Mouse (Mus musculus) adipocyte (in vitro differentiated cells): Measurements from ENCODE around the gene Khdc3.
"Not testable (repeated sequence)": the region's sequence is repeated elsewhere in the genome, so short reads cannot be mapped to it uniquely, and the experiment has no call there.

Experiments used
- DNase-seq: peaks from one replicate; pipeline ENCODE4 v3.0.0-alpha.2; 2016; ENCODE audit warnings: low spot score

Gene Khdc3

DNA sequence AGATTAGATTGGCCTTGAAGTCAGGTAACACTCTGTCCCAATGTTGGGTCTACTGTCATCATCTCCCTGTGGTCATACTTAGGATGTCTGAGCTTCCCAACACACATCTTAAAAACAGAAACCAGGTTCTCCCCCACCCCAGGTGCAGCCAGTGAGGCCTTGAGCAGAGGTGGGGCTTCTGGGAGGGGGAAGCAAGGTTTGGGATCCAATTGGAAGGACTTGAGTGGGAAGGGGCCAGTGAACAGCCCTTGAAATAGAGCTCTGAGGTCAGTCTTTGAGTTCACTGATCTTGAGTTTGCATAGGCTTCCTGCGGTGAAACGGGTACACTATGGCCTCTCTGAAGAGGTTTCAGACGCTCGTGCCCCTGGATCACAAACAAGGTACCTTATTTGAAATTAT is 545 bp downstream of the Khdc3 start, which contains the start of gene Gm20509:
Gene Gm20509, plus strand, starts transcription at position 290 of the 400 bp plus-strand sequence.
- DNase-seq = no peak

DNA sequence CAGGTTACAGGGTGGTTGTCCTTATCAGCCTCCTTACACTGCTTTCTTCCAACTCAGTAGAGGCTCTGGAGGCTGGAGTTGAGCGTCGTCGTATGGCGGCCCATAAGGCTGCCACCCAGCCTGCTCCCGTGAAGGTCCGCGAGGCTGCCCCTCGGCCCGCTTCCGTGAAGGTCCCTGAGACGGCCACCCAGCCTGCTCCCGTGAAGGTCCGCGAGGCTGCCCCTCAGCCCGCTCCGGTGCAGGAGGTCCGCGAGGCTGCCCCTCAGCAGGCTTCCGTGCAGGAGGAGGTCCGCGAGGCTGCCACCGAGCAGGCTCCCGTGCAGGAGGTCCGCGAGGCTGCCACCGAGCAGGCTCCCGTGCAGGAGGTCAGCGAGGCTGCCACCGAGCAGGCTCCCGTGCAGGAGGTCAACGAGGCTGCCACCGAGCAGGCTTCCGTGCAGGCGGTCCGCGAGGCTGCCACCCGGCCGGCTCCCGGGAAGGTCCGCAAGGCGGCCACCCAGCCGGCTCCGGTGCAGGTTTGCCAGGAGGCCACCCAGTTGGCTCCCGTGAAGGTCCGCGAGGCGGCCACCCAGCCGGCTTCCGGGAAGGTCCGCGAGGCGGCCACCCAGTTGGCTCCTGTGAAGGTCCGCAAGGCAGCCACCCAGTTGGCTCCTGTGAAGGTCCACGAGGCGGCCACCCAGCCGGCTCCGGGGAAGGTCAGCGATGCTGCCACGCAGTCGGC is 1.7 kb downstream of the Khdc3 start:
- DNase-seq = no peak

DNA sequence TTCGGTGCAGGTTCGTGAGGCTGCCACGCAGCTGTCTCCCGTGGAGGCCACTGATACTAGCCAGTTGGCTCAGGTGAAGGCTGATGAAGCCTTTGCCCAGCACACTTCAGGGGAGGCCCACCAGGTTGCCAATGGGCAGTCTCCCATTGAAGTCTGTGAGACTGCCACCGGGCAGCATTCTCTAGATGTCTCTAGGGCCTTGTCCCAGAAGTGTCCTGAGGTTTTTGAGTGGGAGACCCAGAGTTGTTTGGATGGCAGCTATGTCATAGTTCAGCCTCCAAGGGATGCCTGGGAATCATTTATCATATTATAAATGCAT is 2.2 kb downstream of the Khdc3 start:
- no peak for DNase-seq

DNA sequence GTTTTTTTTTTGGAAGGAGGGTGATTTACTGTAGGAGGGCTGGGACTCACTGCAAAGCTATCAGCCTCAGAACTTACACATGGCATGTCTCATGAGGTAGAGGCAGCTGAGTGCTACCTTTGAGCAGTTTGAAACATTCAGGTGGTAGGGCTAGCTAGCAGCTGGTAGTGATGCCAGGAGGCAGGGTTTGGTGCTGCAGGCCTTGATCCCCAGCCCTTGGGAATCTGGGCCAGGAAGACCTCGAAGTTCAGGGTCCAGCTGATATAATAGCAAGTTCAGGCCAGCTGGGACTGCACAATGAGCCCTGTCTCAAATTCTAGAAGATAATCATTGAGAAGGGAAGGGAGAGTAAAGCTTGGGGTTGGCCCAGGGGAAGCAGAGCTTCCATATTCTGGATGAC is 3.5 kb downstream of the Khdc3 start:
- DNase-seq = no peak

DNA sequence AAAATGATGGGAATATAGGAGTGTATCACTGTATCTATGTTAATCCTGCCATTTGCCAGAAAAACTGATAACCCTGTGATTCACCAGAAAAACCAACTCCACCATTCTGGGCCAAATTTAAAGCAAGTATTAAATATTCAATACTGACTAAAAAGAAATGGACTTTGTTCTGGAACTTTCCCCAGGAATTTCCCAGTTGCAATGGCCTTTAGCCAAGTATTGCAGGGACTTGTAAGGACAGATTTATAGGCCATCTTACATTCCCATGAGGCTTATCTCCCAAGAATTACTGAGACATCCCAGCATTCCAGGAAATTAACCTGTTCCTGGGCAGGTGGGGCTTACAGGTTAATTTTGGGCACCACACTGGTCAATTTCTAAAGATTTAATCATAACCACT is 4.1 kb downstream of the Khdc3 start:
- DNase-seq = peak; percentile 23

DNA sequence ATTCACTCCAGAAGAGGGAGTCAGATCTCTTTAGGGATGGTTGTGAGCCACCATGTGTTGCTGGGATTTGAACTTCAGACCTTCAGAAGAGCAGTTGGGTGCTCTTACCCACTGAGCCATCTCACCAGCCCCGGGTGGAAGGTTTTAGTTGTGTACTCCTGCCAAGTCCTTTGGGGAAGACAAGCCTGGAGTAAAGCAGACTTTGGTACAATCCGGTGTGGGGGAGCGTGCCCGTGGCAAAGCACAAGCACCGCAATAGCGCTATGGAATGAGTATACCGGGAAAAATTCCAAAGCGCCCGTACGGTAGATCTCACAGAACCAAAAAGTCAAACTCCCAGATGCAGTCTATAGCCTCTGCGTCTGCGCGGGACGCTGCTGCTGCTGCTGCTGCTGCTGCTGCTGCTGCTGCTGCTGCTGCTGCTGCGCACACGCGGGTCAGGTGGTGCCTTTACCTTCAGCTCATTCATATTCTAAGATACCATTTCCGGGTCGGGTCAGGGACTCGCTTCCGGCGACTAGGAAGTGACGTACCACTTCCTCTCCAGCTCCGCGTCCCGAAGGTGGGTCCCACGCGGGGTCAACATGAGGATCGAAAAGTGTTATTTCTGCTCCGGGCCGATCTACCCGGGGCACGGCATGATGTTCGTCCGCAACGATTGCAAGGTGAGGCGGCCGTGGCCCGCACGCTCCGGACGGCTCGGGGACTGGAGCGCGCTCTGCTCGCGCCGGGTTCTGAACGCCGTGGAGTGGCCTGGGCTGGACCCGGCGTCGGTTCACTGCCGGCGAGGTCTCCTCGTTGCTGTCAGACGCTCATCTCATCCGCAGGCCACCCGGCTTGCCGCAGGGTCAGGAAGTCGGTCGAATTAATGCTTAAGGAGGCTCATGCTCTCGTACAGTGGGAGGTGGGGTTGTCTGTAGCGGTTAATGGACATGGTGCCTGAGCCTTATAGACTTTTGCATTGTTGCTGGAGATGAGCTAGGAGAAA is 11.6 kb downstream of the Khdc3 start, which contains the start of gene Rsl24d1:
Gene Rsl24d1, plus strand, starts transcription at position 508 of the 988 bp plus-strand sequence.
- DNase-seq = peak; percentile 85

DNA sequence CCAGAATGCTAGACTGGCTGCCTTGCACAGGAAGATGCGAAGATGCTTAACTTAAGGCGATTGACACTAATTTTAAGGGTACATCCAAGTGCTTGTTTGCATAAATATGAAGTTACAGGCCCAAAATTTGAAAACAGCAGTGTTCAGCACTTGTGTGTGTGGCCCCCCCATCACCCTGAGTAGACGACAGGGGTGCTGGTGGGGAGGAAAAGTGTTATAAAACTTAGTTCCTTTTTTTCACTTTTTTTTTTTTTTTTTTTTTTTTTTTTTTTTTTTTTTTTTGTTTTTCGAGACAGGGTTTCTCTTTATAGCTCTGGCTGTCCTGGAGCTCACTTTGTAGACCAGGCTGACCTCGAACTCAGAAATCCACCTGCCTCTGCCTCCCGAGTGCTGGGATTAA is 15.1 kb downstream of the Khdc3 start:
- DNase-seq = not testable (repeated sequence)

DNA sequence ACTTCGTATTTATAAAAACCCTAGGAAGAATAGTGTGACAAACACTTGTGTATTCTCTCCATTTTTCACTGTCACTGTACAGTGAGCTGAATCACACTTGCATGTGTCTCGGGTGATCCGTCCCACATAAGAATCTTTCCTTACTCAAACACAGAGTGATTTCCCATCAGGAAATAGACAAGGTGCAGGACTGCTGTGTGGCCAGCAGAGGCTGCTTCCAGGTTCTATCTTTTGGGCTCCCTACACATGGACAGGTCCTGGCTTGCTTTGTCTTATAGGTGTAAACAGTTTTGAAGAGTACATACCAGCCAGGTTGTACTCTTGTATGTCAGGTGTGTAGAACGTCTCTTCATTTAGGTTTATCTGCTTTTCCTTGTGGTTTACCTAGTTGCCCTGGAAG is 16.4 kb downstream of the Khdc3 start:
- DNase-seq = no peak

DNA sequence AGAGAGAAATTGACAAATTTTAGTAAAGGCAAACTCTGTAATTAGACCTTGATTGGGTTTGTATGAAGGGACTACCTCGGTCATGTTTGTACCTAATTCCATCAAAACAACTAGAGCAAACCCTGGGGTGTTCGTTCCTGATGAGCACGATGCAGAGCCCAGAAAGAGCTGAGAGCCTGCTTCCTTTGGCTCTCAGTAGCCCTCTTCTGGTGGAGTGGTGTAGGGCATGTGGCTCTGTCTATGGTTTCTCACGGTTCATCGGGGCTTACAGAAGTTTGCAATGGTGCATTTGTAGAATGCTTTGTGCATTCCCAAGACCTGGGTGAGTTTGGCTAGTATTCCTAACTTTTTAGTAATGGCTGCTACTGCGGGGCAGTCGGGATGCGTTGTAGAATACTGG is 20.1 kb downstream of the Khdc3 start:
- DNase-seq = no peak

DNA sequence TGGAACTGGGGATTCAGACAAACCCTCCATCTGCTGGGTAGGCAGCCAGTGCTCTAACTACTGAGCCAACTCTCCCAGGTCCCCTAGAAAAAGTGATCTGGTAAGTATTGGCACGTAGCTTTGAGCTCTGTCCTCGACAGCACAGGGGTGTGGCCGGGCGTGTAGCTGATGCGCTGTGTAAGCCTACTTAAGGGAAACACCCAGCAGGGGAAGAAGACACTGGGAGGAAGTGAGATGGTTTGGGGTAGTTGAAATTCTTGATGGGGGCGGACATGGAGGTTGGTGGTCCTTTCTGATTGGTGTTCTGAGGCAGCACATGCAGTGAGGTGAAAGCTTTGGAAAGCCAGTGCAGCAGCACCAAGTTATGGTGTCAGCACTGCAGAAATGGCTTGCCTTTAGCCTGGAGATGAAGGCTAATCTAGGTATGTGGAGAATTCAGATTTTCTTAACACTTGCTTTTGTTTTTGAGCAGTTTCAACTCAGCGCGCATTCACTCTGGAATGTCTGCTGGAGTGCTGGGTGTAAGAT is 23.5 kb downstream of the Khdc3 start:
- no peak for DNase-seq

DNA sequence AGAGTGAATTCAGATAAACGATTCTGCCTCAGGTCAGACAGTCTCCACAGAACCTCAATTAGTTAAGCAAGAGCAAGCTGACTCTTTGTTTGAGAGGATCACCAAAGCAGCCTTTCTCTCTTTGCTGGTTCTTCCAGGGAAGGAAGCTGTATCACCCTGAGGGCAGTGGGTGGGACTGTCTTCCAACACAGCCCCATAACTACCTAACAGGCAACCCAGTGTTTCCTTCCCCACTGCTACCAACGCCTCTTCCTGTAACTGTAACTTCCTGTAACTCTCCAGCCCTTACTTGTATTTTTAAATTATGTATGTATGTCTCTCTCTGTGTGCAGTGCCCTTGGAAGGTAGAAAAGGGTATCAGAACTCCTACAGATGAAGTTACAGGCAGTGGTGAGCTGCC is 25.8 kb downstream of the Khdc3 start:
- no peak for DNase-seq

DNA sequence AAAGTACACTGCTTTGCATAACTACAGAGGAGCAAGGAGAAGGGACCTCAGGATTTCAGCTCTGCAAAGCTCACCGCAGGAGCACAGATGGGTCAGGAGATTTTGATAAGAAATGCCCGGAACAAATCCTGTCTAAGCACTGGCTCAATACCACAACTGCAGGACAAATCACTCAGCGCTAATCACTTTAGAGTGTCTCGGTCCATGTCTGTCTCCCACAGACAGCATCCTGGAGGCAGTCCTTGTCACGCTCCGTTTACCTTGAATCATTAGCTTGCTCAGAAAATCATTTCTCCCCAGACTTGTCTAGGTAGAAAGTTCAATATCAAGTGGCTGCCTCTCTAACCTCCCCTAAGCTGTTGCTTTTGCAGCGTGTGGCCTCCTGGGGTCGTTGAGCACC is 28.2 kb downstream of the Khdc3 start:
- DNase-seq = no peak

DNA sequence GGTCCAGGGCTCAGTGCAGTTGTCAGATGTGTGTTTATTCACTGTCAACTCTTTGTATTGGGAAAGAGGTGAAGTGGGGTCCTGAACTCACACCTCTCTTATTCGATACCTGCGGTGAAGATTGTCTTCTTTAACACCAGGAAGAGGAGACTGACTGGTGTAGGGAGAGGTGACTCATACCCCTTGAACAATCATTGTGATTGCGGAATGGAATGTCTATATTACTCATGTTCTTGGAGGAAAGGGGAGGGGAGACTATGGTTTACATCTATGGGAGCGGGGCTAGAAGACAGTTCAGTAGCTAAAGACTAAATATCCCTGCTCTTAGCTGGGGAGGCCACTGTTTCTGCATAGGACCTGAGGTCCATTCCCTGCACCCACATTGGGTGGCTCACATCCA is 28.9 kb downstream of the Khdc3 start:
- DNase-seq = no peak

DNA sequence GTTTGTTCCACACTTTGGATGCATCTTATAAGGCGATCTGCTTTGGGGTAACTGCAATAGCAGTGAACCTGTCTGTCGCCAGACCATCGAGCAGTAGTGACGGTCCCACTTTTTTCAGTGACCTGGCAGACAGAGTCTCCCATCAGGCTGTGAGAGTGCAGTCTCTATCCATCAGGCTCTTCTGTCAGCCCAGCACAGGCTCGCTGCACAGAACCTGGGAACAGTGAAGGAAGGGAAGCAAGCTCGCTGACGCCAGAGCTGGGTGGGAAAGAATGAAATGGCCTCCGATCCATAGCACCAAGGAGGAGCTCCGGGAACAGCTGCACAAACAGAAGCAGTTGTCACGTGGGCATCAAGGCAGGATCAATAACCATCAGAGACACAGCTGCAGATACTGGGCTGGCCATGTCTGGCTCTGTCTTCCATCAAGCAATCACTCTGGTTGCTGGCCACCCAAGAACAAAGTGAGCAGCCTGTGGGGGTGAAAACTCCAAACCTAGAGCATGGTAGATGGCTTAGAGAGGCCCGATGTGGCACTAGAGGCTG is 35.8 kb downstream of the Khdc3 start:
- DNase-seq = no peak
